Mouse (Mus musculus): ENCODE measurements at regions not wholly inside any gene's neighbourhood (a gene's known extent, or its start where the extent isn't known, plus 50 kb on each side); places are given as distances from the start of the nearest gene placed in this dataset.

- Histone ChIP-seq H3K4me2 (ENCODE audit: low read depth, low read length) (no peak overlapping the region), H3K4me3 (ENCODE audit: low read depth, low read length) (no peak overlapping the region), H3K27me3 (replicated peaks; ENCODE audit: control insufficient read depth, insufficient read depth, low read length) (no peaks in the 10 kb centered on the region), H3K36me3 (ENCODE audit: control insufficient read depth, insufficient read depth, low read length) (no peaks in the 10 kb centered on the region), H3K9me3 (ENCODE audit: control insufficient read depth, low read length) (no peaks in the 10 kb centered on the region), H3K9ac (ENCODE audit: low read depth, low read length) (no peak overlapping the region), H3K27ac (replicated peaks; ENCODE audit: low read depth, low read length) (no peak overlapping the region), H3K4me1 (ENCODE audit: control insufficient read depth, insufficient read depth, low read length) (no peaks in the 10 kb centered on the region)
- ATAC-seq (ENCODE audit: low read depth) (no peak), DNase-seq (ENCODE audit: low spot score) (no peak)
- WGBS = 80% methylated on average over 5 of the region's 5 CpGs
Measured at GRCm38 (mm10) chr2:136652206-136653003, 60.8 kb upstream of the Snap25 start.

Data from embryonic facial prominence, embryonic 14.5 days (tissue).